Mouse (Mus musculus): ENCODE results near the gene Slf1. TPM values are rescaled to one million over a fixed set of nuclear protein-coding genes. Genes with fewer than 3 reads are reported as not detected.
A peak's percentile ranks its signal among the peaks of the same experiment; 100 is the strongest.

Slf1 gene
- polyA plus RNA-seq, 1 experiment from 2014 or later: 28.7 TPM

DNA sequence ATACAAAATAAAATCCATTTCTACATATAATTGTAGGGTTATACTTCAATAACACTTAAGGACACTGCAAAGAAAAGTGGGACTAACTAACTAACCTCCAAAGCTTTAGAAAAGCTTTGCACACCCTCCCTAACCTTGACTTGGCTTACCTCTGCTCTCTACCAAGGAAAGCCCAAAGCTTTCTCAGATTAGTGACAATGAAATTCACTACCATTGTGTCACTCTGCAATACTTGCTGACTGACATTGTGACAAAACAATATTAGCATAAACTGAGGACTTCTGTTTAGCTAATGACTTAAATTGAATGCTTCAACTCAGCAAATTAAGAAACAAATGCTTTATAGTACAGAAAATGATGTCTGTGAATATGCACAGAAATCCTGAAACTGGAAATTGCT is 63.2 kb downstream of the Slf1 start:
- Histone ChIP-seq H3K36me3 (ENCODE audit: insufficient read depth, low read length) (peaks cover 7% of the 10 kb centered on the region), H3K27me3 (ENCODE audit: insufficient read depth, low read length) (no peaks in the 10 kb centered on the region), H3K9ac (replicated peaks; ENCODE audit: low read length) (no peak overlapping the region), H3K4me2 (replicated peaks; ENCODE audit: low read depth, low read length) (no peak overlapping the region), H3K4me1 (ENCODE audit: insufficient read depth, low read length) (no peaks in the 10 kb centered on the region), H3K9me3 (ENCODE audit: low read length) (peaks cover 4% of the 10 kb centered on the region), H3K27ac (ENCODE audit: low read length) (no peak overlapping the region), H3K4me3 (ENCODE audit: low read length) (no peak overlapping the region)
- ATAC-seq (ENCODE audit: low FRiP score, low TSS enrichment): no peak

DNA sequence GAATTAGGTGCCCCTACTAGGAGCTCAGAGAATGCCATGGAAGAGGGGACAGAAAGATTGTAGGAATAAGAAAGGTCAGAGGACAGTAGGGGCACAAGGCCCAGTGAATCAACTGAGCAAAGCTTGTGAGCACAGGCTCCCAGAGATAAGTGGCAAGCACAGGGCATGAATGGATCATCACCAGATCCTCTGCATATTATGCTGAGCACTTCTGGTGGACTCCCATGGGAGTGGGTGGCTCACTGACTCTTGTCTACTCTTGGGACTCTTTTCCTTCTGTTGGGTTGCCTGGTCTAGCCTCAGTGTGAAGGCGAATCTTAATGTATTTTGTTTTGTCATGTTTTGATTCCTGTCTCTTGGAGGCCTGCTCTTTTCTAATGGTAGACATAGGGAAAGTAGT is 66.4 kb downstream of the Slf1 start:
- no peak overlapping the region for H3K4me3 ChIP-seq (ENCODE audit: low read length)
- ATAC-seq (ENCODE audit: low FRiP score, low TSS enrichment): no peak
- H3K4me1 ChIP-seq (ENCODE audit: insufficient read depth, low read length): no peaks in the 10 kb centered on the region
- H3K9me3 ChIP-seq (ENCODE audit: low read length): no peaks in the 10 kb centered on the region
- H3K27me3 ChIP-seq (ENCODE audit: insufficient read depth, low read length): no peaks in the 10 kb centered on the region
- 0 out of 2 replicates have a peak, but pooled peaks cover under 1% of the 10 kb centered on the region for H3K36me3 ChIP-seq (ENCODE audit: insufficient read depth, low read length)
- no peak overlapping the region for H3K9ac ChIP-seq (replicated peaks; ENCODE audit: low read length)
- 96% methylated on average over 1 of the region's 1 CpGs for WGBS
- no peak overlapping the region for H3K4me2 ChIP-seq (replicated peaks; ENCODE audit: low read depth, low read length)
- no peak overlapping the region for H3K27ac ChIP-seq (ENCODE audit: low read length)

DNA sequence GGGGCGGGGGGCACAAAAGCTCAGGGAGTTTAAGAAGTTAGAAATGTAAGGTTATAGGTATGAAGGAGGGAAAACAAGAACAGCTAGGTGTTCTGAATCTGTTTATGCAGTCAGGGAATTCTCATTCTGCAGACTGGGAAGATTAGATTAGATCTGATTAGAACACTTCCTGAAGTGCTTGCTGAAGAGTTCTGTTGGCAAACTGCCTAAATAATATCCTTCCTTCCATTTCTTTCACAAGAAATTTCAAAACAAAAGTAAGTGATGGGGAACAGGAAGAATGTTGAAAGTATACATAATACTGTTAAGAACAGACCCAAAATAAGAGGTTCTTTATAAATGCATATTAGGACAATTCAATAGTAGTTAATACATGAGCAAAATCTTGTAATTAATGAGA is 72.1 kb downstream of the Slf1 start:
- Histone ChIP-seq H3K27ac (ENCODE audit: low read length) (no peak overlapping the region), H3K27me3 (ENCODE audit: insufficient read depth, low read length) (no peaks in the 10 kb centered on the region), H3K4me1 (ENCODE audit: insufficient read depth, low read length) (no peaks in the 10 kb centered on the region), H3K4me3 (ENCODE audit: low read length) (no peak overlapping the region), H3K4me2 (replicated peaks; ENCODE audit: low read depth, low read length) (no peak overlapping the region), H3K9me3 (ENCODE audit: low read length) (no peaks in the 10 kb centered on the region), H3K9ac (replicated peaks; ENCODE audit: low read length) (no peak overlapping the region), H3K36me3 (ENCODE audit: insufficient read depth, low read length) (no peaks in the 10 kb centered on the region)
- 91% methylated on average over 1 of the region's 1 CpGs for WGBS
- ATAC-seq (ENCODE audit: low FRiP score, low TSS enrichment): no peak

DNA sequence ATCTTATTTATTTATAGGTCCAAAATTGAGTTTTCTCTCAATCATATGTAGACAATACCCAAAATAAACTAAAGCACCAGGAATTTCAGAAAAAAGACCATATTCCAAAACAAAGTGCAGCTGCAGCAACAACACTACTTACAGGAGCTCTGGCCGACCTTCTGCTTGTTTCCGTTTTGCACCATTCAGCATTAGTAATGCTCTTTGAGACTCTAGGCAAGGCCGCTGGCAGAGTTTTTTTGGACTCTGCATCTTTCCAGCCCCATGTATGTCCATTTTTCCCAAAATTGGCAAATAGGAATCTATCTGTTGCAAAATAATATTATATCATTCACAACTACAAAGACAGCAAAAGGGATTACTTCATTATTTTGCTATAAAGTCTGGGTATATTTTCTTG is 85.5 kb downstream of the Slf1 start:
- Histone ChIP-seq H3K27ac (ENCODE audit: low read length) (no peak overlapping the region), H3K9me3 (ENCODE audit: low read length) (no peaks in the 10 kb centered on the region), H3K27me3 (ENCODE audit: insufficient read depth, low read length) (no peaks in the 10 kb centered on the region), H3K36me3 (ENCODE audit: insufficient read depth, low read length) (no peaks in the 10 kb centered on the region), H3K4me3 (ENCODE audit: low read length) (no peak overlapping the region), H3K9ac (replicated peaks; ENCODE audit: low read length) (no peak overlapping the region), H3K4me1 (ENCODE audit: insufficient read depth, low read length) (no peaks in the 10 kb centered on the region), H3K4me2 (replicated peaks; ENCODE audit: low read depth, low read length) (no peak overlapping the region)
- no peak for ATAC-seq (ENCODE audit: low FRiP score, low TSS enrichment)
- WGBS: 82% methylated on average over 3 of the region's 3 CpGs

DNA sequence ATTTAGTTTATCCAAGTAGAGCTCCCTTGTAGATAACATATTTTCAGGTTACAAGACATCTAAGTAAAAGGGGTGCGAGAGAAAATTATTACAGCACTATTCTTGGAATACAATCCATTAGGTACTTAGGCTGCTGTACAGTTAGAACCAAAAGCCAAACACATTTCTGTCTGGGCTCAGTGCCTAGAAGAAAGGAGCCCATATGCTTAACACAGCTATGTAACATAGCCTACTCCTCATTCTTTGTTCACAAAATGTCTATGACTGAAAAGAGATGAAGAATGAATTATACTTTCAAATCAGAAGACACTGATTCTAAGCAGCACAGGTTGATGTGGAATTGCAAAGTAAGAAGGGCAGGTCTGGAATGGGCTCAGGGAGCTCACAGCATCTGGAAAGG is 86.8 kb downstream of the Slf1 start:
- Histone ChIP-seq H3K9ac (replicated peaks; ENCODE audit: low read length) (no peak overlapping the region), H3K4me3 (ENCODE audit: low read length) (no peak overlapping the region), H3K36me3 (ENCODE audit: insufficient read depth, low read length) (no peaks in the 10 kb centered on the region), H3K27me3 (ENCODE audit: insufficient read depth, low read length) (no peaks in the 10 kb centered on the region), H3K4me2 (replicated peaks; ENCODE audit: low read depth, low read length) (no peak overlapping the region), H3K9me3 (ENCODE audit: low read length) (no peaks in the 10 kb centered on the region), H3K4me1 (ENCODE audit: insufficient read depth, low read length) (no peaks in the 10 kb centered on the region), H3K27ac (ENCODE audit: low read length) (no peak overlapping the region)
- ATAC-seq (ENCODE audit: low FRiP score, low TSS enrichment): no peak
- WGBS: 93% methylated on average over 1 of the region's 1 CpGs

DNA sequence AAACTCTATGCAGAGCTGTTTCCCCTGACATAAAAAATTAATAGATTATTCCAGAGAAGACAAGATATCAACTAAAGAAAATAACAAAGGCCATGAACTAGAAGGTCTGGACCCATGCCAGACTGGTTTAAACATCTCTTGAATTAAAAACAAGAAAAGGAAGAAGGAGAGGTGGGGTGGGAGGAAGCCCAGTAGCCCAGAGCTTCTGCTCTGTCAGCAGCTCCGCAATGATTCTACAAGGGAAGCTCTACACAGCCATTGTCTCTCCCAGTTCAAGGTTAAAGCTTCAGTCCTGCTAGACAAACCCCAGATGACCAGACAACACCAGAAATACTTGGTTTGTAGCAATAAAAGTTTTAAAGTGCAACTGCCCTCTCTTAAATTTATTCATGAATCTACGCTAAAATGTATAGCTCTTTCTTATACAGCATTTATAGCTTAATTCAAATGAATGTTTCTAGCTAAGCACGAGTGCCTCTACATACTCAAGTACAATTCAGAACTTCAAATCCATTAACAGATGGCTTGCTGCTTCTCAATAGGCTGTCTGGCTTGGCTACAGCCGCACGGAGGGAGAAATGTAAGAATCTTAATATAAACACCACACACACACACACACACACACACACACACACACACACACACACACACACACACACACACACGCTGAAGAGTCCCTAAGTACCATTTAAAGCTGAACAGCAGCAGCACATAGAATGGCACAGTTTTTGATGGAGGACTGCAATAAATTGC is 87.9 kb downstream of the Slf1 start:
- no peaks in the 10 kb centered on the region for H3K4me1 ChIP-seq (ENCODE audit: insufficient read depth, low read length)
- no peaks in the 10 kb centered on the region for H3K9me3 ChIP-seq (ENCODE audit: low read length)
- no peak overlapping the region for H3K4me2 ChIP-seq (replicated peaks; ENCODE audit: low read depth, low read length)
- 74% methylated on average over 6 of the region's 6 CpGs for WGBS
- H3K27ac ChIP-seq (ENCODE audit: low read length): no peak overlapping the region
- no peaks in the 10 kb centered on the region for H3K36me3 ChIP-seq (ENCODE audit: insufficient read depth, low read length)
- H3K9ac ChIP-seq (replicated peaks; ENCODE audit: low read length): no peak overlapping the region
- H3K4me3 ChIP-seq (ENCODE audit: low read length): no peak overlapping the region
- H3K27me3 ChIP-seq (ENCODE audit: insufficient read depth, low read length): no peaks in the 10 kb centered on the region
- ATAC-seq (ENCODE audit: low FRiP score, low TSS enrichment): no peak

DNA sequence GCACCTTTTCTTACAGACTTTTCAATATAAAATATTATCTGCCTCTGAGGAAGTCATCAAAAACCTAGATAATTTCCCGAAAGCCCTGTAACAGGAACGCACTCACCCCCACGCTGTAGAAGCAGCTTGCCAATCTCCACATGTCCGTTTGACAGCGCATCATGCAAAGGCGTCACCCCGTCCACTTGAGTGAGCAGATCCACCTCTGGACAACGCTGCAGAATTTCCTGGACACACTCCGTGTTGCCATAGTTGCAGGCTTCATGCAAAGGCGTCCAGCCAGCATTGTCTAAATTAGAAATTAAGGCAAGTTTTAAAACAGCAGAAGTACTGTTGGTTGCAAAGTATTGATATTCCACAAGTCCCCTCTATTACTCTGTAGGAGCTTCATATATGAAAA is 88.9 kb downstream of the Slf1 start:
- no peaks in the 10 kb centered on the region for H3K36me3 ChIP-seq (ENCODE audit: insufficient read depth, low read length)
- H3K27me3 ChIP-seq (ENCODE audit: insufficient read depth, low read length): no peaks in the 10 kb centered on the region
- H3K4me3 ChIP-seq (ENCODE audit: low read length): no peak overlapping the region
- no peaks in the 10 kb centered on the region for H3K4me1 ChIP-seq (ENCODE audit: insufficient read depth, low read length)
- no peak overlapping the region for H3K27ac ChIP-seq (ENCODE audit: low read length)
- no peak overlapping the region for H3K4me2 ChIP-seq (replicated peaks; ENCODE audit: low read depth, low read length)
- WGBS: 79% methylated on average over 10 of the region's 10 CpGs
- no peak for ATAC-seq (ENCODE audit: low FRiP score, low TSS enrichment)
- H3K9me3 ChIP-seq (ENCODE audit: low read length): no peaks in the 10 kb centered on the region
- no peak overlapping the region for H3K9ac ChIP-seq (replicated peaks; ENCODE audit: low read length)

DNA sequence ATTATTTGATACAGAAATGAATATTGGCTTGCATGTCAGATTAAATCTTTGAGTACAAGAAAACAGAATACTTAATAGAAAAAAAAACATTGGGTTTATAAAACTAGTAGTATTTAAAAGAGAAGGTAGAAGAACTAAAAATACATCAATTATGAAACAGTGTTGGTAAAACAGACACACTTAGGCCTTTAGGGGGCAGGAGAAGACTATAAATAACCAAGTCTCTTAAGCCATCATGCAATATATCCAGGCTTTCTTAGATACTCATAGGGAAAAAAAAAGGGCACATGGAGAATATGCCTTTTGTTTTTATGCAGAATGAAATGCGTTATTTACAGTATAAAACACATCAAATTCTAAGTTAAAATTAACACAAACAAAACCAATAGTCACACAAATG is 89.9 kb downstream of the Slf1 start:
- Histone ChIP-seq H3K4me3 (ENCODE audit: low read length) (no peak overlapping the region), H3K36me3 (ENCODE audit: insufficient read depth, low read length) (no peaks in the 10 kb centered on the region), H3K4me2 (replicated peaks; ENCODE audit: low read depth, low read length) (no peak overlapping the region), H3K9me3 (ENCODE audit: low read length) (no peaks in the 10 kb centered on the region), H3K27me3 (ENCODE audit: insufficient read depth, low read length) (no peaks in the 10 kb centered on the region), H3K27ac (ENCODE audit: low read length) (no peak overlapping the region), H3K4me1 (ENCODE audit: insufficient read depth, low read length) (no peaks in the 10 kb centered on the region), H3K9ac (replicated peaks; ENCODE audit: low read length) (no peak overlapping the region)
- ATAC-seq (ENCODE audit: low FRiP score, low TSS enrichment): no peak
- 95% methylated on average over 1 of the region's 1 CpGs for WGBS

DNA sequence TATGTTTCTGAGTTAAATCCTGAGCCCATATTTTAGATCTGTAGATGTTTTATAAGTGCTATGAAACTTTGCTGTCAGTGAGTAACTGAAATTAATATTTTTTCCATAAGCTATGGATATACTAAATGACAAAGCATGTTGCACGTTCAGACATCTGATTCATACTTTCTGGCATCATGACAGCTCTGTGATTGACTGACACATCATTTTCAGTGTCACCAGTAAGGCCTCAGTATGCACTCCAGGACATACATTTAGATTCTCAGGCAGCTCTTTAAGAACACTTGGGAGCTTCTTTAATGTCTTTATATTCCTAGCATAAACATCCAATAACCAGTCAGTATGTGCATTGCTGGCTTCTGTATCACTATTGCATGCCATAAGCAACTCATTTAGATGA is 91.9 kb downstream of the Slf1 start:
- H3K4me3 ChIP-seq (ENCODE audit: low read length): no peak overlapping the region
- H3K9me3 ChIP-seq (ENCODE audit: low read length): no peaks in the 10 kb centered on the region
- no peaks in the 10 kb centered on the region for H3K36me3 ChIP-seq (ENCODE audit: insufficient read depth, low read length)
- no peak for ATAC-seq (ENCODE audit: low FRiP score, low TSS enrichment)
- no peak overlapping the region for H3K27ac ChIP-seq (ENCODE audit: low read length)
- 81% methylated on average over 1 of the region's 1 CpGs for WGBS
- no peak overlapping the region for H3K4me2 ChIP-seq (replicated peaks; ENCODE audit: low read depth, low read length)
- H3K4me1 ChIP-seq (ENCODE audit: insufficient read depth, low read length): no peaks in the 10 kb centered on the region
- H3K27me3 ChIP-seq (ENCODE audit: insufficient read depth, low read length): no peaks in the 10 kb centered on the region
- H3K9ac ChIP-seq (replicated peaks; ENCODE audit: low read length): no peak overlapping the region

DNA sequence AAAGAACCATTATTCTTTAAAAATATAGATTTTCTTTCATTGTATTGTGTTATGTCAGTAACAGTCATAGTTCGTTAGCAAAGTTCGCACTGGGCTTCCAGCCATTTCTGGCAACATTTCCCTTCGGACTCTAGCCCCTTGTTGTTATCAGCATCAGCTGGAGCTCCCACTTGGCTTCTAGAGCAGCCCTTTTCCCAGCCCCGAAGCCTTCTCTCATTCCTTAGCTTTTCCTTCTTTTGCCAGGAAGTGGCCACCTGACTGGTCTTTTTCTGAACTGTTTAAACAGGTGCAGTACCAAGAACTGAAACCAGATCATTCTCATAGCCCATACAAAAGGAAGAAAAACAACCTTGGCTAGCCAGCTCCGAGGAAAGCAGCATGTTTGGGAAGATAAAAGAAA is 105.7 kb downstream of the Slf1 start:
- H3K36me3 ChIP-seq (ENCODE audit: insufficient read depth, low read length): no peaks in the 10 kb centered on the region
- H3K4me3 ChIP-seq (ENCODE audit: low read length): no peak overlapping the region
- no peak overlapping the region for H3K4me2 ChIP-seq (replicated peaks; ENCODE audit: low read depth, low read length)
- no peak overlapping the region for H3K27ac ChIP-seq (ENCODE audit: low read length)
- H3K4me1 ChIP-seq (ENCODE audit: insufficient read depth, low read length): no peaks in the 10 kb centered on the region
- 54% methylated on average over 5 of the region's 5 CpGs for WGBS
- H3K27me3 ChIP-seq (ENCODE audit: insufficient read depth, low read length): no peaks in the 10 kb centered on the region
- no peaks in the 10 kb centered on the region for H3K9me3 ChIP-seq (ENCODE audit: low read length)
- no peak overlapping the region for H3K9ac ChIP-seq (replicated peaks; ENCODE audit: low read length)
- ATAC-seq (ENCODE audit: low FRiP score, low TSS enrichment): peak; percentile 27; the same call in 1 of the 2 replicates
